Mouse (Mus musculus) cerebellum, postnatal 36 days (tissue): ENCODE results near the gene Exoc3l.

ENCODE experiments used
- DNase-seq, 2 experiments: peaks; one replicate each; pipeline ENCODE4 v3.0.0; 2021 to 2022; ENCODE audit warnings: mixed read lengths in 2 of 2

Gene Exoc3l

DNA sequence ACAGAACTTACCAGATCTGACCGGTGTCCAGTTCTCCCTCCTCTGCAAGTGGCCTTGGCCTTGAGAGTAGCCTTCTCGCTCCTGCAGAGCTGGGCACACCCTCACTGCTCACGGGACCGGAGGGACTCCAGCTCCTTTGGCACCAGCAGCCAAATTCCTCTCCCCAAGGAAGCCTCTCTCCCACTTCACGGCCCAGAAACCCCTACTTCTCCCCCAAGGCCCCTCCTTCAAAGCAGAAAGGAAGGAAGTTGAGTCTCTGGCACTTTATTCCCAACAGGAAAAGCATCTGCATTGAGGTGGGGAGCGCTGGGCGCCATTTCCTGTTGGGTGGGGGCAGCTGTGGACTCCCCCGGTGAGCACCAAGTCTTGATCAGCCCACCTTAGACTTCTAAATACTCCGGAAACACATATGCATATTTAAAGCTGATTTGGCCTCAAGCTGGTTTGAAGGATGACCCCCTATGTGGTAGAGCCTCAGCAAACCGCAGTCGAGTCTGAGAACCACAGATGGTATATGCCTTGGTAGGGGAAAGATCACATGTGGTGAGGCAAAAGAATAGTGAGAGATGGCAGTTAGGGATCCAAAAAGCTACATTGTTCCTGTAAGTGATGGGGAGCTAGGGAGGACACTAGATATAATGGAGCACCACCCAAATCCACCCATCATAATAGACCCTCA lies at the start of gene Exoc3l:
TSS of gene Exoc3l (minus strand) at position 207 of the 679 bp plus-strand sequence.
- no peak for DNase-seq

GRCm38 (mm10) chr8:105345061-105345975 lies 49.4 kb upstream of the Exoc3l start:
- no peak for DNase-seq

- no peak for DNase-seq
Measured at GRCm38 (mm10) chr8:105343791-105344574, 48.1 kb upstream of the Exoc3l start.

GRCm38 (mm10) chr8:105342768-105343167 lies 46.9 kb upstream of the Exoc3l start:
- DNase-seq = no peak

DNA sequence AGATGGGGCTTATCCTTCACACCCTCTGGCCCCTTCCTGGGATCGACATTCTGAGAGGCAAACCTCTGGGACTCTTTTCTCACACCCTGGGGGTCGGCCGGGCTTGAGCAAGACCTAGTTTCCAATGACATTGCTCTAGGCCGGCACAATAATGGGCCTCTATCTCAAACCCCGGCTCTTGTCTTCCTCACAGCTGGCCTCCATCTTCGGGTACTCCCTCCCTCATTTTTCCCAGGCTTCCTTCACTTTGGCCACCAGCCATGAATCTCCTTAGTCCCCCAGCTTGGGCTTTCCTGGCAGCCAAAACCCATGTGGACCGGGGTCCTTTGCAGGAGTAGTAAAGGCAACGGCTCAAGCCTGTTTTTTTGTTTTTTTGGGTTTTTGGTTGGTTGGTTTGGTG lies 45.5 kb upstream of the Exoc3l start:
- DNase-seq = no peak

- no peak for DNase-seq
Measured at GRCm38 (mm10) chr8:105339886-105340635, 44.2 kb upstream of the Exoc3l start.

- no peak for DNase-seq
Measured at GRCm38 (mm10) chr8:105338992-105339391, 43.1 kb upstream of the Exoc3l start.

GRCm38 (mm10) chr8:105336373-105337130 lies 40.7 kb upstream of the Exoc3l start:
- DNase-seq = no peak

- no peak for DNase-seq
Measured at GRCm38 (mm10) chr8:105332523-105332922, 36.6 kb upstream of the Exoc3l start.

DNA sequence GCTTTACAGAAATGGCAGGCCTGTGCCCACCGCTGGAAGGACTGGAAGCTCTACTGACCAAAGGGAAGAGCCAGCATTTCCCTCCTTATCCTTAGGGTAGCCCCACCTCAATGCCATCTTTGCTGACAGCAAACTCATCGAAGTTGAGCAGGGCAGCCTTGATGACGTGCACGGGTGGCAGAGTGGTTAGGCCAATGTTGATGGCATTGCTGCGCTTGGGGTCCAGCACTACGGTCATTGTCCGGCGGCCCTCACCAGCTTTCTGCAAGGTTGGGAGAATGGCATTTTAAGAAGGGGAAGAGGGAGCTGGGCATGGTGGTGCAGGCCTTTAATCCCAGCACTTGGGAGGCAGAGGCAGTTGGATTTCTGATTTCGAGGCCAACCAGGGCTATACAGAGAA lies 36.0 kb upstream of the Exoc3l start:
- no peak for DNase-seq

DNA sequence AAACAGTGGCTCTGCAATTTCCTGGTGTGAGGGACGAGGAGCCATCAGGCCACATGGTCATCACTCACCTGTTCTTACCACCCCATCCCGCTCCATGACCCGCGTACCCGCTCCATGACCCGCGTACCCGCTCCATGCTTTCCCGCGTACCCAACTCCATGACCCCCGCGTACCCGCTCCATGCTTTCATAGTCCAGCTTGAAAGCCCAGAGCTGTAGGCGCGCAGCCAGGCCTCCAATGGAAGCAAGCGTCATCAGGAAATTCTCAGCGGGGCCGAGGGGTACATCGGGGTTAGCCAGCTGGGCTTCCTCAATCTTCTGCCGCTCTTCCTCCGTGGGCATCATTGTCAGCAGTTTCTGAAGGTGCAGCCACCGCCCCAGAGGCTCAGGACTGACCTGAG lies 35.6 kb upstream of the Exoc3l start:
- no peak for DNase-seq

DNA sequence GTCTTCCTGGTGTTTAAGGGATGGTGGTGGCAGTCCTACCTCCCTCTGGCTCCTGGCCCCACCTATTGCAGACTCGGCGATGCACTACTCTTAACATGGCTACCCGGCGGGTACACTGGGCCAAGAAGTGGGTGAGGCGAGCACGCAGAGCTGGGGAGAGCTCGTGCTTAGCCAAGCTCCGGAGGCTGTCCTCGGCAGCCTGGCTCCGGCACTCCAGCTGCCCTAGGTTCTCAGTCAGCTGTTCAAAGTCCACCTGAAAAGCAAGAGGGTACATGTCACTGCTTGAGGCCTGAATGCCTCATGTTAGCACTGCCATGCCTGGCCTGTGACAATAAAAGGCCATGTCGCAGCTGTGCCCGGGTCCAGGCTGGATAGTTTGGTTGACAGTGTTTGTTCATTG lies 34.4 kb upstream of the Exoc3l start:
- no peak for DNase-seq

- DNase-seq = no peak
Measured at GRCm38 (mm10) chr8:105326968-105327367, 31.1 kb upstream of the Exoc3l start.

DNA sequence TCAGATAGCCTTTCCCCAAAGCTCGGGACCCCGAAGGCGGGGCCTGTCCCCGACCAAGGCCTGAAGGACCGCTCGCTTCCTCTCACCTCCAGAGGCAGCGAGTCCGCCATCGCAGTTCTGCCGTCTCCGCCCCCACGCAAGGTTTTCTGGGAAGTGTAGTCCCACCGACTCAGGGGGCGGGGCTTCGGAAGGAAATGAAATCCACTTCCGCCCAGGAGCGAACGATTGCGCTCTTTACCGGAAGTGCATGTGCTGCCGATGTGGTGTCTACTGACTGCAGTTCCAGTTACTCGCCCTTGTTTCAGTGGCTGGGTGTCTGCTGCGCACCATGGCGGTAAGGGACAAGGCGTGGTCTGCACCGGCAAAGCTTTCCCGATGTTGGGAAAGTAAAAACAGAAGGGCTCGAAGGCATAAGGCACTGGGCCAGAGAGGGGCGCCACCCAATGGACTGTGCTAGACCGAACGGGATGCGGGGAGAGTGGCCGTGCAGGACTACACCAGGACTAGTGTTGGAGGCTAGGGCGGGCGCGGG lies 30.3 kb upstream of the Exoc3l start, which contains the start of the genes Lrrc29 and Tmem208:
TSS of gene Lrrc29 (minus strand) at position 138 of the 532 bp plus-strand sequence.
TSS of gene Tmem208 (plus strand) at position 214 of the 532 bp plus-strand sequence.
- peak; percentile 97 to 98 for DNase-seq

DNA sequence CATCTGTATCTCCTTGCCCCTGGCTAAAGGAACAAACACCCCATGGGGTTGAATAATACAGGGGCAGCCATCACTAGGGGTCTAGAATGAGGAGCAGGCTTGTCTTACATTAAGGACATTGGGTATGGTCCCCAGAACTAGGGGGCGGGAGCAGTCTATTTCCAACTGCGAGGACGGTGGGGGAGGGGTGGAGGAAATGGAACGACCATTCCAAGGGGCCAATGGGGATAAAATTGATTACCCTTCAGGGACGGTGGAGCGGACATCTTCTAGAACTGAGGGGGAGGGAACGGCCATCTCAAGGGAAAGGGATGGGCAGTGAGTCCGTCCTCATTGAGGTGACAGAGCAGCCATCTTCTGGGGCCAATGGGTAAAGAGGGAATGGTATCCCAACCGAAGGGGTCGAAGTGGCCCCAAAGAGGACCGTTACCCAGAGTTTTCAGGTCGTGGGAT lies 29.8 kb upstream of the Exoc3l start:
- no peak for DNase-seq

GRCm38 (mm10) chr8:105323183-105323582 lies 27.3 kb upstream of the Exoc3l start:
- no peak for DNase-seq

GRCm38 (mm10) chr8:105318662-105319190 lies 22.8 kb upstream of the Exoc3l start:
- DNase-seq = no peak

DNA sequence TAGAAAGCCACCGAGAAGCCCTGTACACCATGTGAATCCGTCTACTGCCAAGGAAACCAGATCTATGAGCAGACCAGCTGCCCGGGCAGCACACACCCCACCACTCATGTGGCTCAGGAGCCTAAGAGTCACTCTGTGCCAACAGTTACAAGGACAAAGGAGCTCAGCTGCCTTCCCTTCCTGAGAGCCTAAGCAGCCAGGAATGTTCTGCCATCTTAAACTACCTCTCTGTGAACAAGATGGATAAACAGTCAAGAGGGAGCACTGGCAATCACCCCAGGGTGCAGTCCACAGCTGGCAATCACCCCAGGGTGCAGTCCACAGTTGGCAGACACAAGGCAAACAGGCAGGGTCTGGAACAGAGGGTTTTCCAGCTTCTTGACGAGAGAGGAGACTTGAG lies 22.0 kb upstream of the Exoc3l start:
- no peak for DNase-seq

DNA sequence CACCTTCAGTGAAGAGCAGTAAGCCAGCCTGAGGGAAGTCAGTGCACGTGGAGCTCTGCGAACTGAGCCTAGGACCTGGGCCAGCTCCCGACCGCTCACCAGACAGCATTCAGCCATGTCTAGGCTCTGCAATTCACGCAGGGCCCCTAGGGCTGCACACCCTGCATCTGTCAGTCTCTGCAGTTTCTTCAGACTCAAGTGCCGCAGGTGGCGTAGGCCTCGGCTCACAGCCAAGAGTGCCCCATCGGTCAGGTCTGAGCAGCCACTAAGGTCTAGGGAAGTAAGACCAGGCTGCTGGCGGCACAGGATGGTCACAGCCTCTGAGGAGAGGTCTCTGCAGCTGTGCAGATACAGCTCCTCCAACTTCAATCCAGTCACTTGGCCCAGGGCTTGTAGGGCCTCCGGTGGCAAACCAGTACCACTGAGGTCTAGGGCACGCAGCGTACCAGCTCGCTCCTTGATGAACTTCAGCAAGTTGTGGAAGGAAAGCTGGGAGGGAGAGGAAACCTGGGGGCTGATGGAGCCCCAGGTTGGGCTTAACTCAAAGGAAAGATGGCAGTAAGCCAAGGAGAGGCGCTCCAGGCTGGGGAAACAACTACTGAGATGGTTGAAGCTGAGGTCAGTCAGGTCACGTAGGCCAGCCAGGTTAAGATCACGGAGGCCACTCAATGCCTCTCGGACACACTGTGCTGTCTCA lies 19.3 kb upstream of the Exoc3l start:
- DNase-seq = peak; percentile 52 to 57
